Mouse (Mus musculus): ENCODE measurements around the gene Ttll8. TPM values are rescaled to one million over a fixed set of nuclear protein-coding genes. Genes with fewer than 3 reads are reported as not detected.

The Ttll8 gene
- total RNA-seq, 4 experiments from 2014 or later = not detected

- no peak for DNase-seq (ENCODE audit: low spot score in 2 of 2)
Measured at GRCm38 (mm10) chr15:88883342-88883741, 70.9 kb downstream of the Ttll8 start.

GRCm38 (mm10) chr15:88882851-88883250 lies 71.4 kb downstream of the Ttll8 start:
- DNase-seq (ENCODE audit: low spot score in 2 of 2) = no peak

DNA sequence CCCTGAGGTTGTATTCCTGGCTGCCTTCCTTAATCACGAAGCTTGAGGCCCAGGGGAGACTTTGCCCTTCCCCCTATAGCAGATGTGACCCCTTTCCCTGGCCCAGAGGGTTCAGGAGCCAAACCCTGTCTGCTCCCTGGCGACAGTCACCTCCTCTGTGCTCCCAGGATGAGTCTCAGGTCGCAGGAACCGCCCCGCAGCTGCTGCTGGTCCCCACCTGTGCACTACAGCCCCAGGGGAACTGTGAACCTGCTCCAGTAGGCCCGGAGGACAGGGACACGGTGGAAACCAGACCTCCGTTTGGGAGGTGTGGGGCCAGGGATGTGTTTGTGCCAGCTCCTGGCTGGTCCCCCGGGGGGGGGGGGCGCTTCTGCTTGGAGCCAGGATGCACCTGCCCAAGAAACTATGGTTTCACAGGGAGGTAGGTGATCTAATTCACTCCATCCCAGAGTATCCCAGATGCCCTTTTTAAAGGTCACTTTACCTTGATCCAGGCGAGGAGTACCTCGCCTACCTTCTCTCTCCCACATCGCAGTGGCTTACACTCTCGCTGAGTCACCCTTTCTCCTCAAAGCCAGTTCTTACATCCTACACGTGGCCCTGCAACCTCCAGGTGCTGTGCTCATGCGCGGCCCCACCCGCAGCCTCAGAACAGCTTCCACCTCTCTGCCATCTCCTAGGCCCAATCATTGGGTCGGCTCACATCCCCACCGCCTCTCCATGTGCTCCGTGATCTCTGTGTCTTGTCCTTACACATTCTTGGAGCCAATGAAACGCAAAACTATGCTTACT lies 72.8 kb downstream of the Ttll8 start:
- DNase-seq (ENCODE audit: low spot score in 2 of 2) = no peak

DNA sequence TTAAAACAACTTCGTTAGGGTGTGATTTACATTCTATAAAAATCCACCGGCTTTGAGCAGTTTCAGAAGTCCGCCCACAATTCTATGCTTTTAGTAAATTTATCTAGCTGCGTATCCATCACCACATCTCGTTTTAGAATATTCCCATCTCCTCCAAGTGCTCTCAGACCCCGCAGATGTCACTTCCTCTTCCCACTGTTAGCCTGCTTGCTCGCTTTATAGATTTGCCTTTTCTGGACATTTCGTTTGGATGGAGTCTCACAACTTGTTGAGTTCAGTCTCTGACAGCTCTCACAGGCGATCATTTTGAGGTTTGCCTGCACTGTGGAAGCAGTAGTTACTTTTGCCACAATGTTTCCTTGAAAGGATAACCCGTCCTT lies 77.2 kb downstream of the Ttll8 start:
- no peak for DNase-seq (ENCODE audit: low spot score in 2 of 2)

GRCm38 (mm10) chr15:88876155-88877020 lies 77.8 kb downstream of the Ttll8 start:
- DNase-seq (ENCODE audit: low spot score in 2 of 2) = peak; percentile 58 to 67

GRCm38 (mm10) chr15:88875625-88876081 lies 78.6 kb downstream of the Ttll8 start:
- no peak for DNase-seq (ENCODE audit: low spot score in 2 of 2)

- no peak for DNase-seq (ENCODE audit: low spot score in 2 of 2)
Measured at GRCm38 (mm10) chr15:88874477-88874876, 79.7 kb downstream of the Ttll8 start.

DNA sequence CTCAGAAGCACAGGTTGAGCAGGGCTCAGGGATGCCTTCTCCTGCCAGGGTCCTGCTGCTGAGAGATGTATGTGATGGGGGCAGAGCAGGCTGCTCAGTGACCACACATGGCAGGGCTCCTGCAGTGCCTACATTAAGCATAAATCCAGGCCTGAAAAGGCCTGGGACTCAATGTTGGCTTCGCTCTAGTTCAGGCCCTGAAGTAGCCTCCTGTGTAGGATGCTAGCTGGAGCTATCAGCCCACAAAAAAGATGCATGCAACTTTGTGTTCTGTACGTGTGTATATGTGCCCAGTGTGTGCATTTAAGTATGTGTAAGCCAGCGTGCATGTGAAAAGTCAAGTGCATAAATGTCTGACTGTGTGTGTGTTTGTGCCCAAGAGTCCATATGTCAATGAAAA lies 80.2 kb downstream of the Ttll8 start:
- no peak for DNase-seq (ENCODE audit: low spot score in 2 of 2)

- DNase-seq (ENCODE audit: low spot score in 2 of 2) = no peak
Measured at GRCm38 (mm10) chr15:88870418-88871185, 83.6 kb downstream of the Ttll8 start.

DNA sequence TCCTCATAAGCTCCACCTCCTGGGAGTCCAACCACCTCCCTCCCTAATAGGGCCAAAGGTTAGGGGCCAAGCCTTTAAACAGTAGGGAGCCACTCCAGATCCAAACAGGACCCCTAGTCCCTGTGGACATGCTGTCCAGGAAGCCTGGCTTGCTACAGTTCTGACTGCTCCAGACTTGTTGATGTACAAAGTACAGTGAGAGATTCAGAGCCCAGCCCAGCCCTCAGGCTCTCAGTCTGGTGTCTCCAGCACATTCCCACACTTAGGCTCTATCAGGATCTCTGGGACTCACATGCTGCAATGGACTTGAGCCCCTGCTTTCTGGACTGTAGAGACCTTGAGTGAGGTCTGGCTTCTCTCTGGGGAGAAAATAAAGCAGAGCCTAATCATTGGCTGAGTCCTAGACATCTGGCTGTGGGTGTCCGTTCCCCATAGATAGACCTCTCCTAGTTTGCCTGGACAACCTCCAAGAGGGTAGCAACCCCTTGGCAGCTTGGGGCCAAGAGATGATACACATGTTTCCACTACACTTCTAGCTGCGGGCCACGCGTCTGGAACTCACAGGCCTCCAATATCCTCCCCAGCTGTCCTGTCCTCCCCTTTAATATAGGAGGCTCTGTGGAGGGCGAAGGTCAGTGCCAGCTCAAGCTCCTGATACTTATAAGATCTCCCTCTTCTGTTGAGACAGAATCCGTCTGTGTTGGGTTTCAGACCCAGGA lies 86.0 kb downstream of the Ttll8 start:
- no peak for DNase-seq (ENCODE audit: low spot score in 2 of 2)

GRCm38 (mm10) chr15:88867368-88868023 lies 86.7 kb downstream of the Ttll8 start:
- DNase-seq (ENCODE audit: low spot score in 2 of 2) = peak in 1 of 2 experiments; percentile 52

- DNase-seq (ENCODE audit: low spot score in 2 of 2) = no peak
Measured at GRCm38 (mm10) chr15:88866934-88867356, 87.3 kb downstream of the Ttll8 start.

- no peak for DNase-seq (ENCODE audit: low spot score in 2 of 2)
Measured at GRCm38 (mm10) chr15:88865888-88866695, 88.1 kb downstream of the Ttll8 start.

DNA sequence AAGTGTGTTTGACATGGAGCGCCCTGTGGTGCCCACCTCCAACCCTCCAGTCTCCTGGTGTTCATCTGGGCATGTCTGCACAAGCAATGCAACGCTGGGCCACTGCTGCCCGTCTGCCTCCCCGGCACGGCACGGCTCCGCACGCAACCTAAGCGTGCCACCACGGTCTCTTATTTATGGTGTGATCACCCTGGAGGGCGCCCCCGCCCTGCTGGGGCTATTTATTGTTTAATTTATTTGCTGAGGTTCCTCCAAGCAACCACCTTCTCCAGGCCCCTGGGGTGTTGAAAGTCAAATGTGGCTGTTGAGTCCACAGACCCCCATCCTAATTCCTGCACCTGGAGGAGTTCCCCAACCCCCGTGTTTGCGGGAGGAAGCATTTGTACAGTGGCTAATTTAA lies 89.2 kb downstream of the Ttll8 start:
- DNase-seq (ENCODE audit: low spot score in 2 of 2) = no peak

GRCm38 (mm10) chr15:88864270-88865030 lies 89.8 kb downstream of the Ttll8 start:
- DNase-seq (ENCODE audit: low spot score in 2 of 2) = peak in 1 of 2 experiments; percentile 41

DNA sequence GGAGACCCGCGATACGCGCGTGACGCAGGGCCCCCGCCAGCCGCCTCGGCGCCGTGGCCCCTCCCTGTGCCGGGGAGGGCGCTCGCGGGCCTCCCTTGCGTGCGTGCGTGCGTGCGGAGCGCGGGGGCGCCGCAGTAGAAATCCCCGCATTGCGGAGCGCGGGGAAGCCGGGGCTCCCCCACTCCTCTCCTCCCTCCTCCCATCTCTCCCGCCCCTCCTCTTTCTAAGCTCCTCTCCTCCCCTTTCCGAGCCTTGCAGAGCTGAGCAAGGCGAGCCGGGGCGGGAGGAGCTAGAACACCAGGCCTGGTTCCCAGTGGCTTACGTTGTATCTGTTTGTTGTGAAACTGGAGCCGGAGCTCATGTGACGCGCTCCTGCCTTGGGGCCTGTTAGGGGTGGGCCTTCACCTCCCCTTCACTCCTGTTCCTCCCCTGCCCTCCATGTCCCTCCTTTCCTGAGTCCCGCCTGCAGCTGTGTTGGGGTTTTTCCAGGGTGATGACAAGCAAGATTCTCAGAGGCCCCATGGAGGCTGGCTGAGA lies 90.5 kb downstream of the Ttll8 start:
- DNase-seq (ENCODE audit: low spot score in 2 of 2) = peak; percentile 89 to 94

GRCm38 (mm10) chr15:88862881-88863694 lies 91.1 kb downstream of the Ttll8 start:
- peak in 1 of 2 experiments; percentile 50 for DNase-seq (ENCODE audit: low spot score in 2 of 2)
